Mouse (Mus musculus) limb, embryonic 10.5 days (tissue): Measurements from ENCODE around the gene Myo1c. TPM values are rescaled to one million over a fixed set of nuclear protein-coding genes. Genes with fewer than 3 reads are reported as not detected.
A peak's percentile ranks its signal among the peaks of the same experiment; 100 is the strongest.

Experiments used
- DNase-seq: peaks from one replicate; pipeline ENCODE4 v3.0.0-alpha.2; 2017; ENCODE audit warnings: low spot score
- H3K27ac ChIP-seq: fragments of 300-500 bp; sonication (generic); 2 replicates; pipeline ENCODE4 v1.5.1; 2016; ENCODE audit warnings: mild to moderate bottlenecking
- H3K27me3 ChIP-seq: fragments of 300-500 bp; sonication (generic); 2 replicates; pipeline ENCODE4 v1.6.1; 2016; ENCODE audit warnings: low read depth, mild to moderate bottlenecking; ENCODE audit not compliant: poor library complexity, severe bottlenecking
- H3K36me3 ChIP-seq: fragments of 300-500 bp; sonication (generic); 2 replicates; pipeline ENCODE4 v1.6.1; 2016; ENCODE audit warnings: mild to moderate bottlenecking, moderate library complexity
- H3K4me1 ChIP-seq: fragments of 300-500 bp; sonication (generic); 2 replicates; pipeline ENCODE4 v1.6.1; 2016
- H3K4me3 ChIP-seq: fragments of 300-500 bp; sonication (generic); 2 replicates; pipeline ENCODE4 v1.5.1; 2016; ENCODE audit warnings: mild to moderate bottlenecking, moderate library complexity
- H3K9me3 ChIP-seq: fragments of 300-500 bp; sonication (generic); replicated peaks from 2 replicates; pipeline ENCODE4 v1.6.1; 2016; ENCODE audit warnings: mild to moderate bottlenecking
- WGBS: fragments of 180-500 bp; shearing (Covaris S2); methylation state at CpG from one replicate; pipeline ENCODE4 v1.1.7; 2016; 5-methylcytosine and 5-hydroxymethylcytosine counted together
- polyA plus RNA-seq: library from polyadenylated mRNA; unstranded; fragments of >200 nt; fragmentation: Nextera tagmentation; extraction: Ambion mirVana; gene quantifications from 2 replicates; pipeline ENCODE4 v1.2.1, GENCODE M21; 2016

The Myo1c gene
- polyA plus RNA-seq, 1 experiment from 2014 or later, result 19.7 TPM

- no peak overlapping the region for H3K27ac ChIP-seq
- no peak for DNase-seq
- H3K4me3 ChIP-seq, result no peak overlapping the region
- peaks cover 11% of the 10 kb centered on the region for H3K4me1 ChIP-seq
- H3K27me3 ChIP-seq, result peaks cover 12% of the 10 kb centered on the region
- peaks cover 55% of the 10 kb centered on the region for H3K36me3 ChIP-seq
- H3K9me3 ChIP-seq, result no peaks in the 10 kb centered on the region
- WGBS, result 90% methylated on average over 21 of the region's 21 CpGs
Measured at GRCm38 (mm10) chr11:75660941-75661800, 10.9 kb downstream of the Myo1c start.

- WGBS, result 93% methylated on average over 7 of the region's 7 CpGs
- H3K36me3 ChIP-seq, result peaks cover 62% of the 10 kb centered on the region
- peaks cover under 1% of the 10 kb centered on the region for H3K4me1 ChIP-seq
- no peak for DNase-seq
- no peak overlapping the region for H3K4me3 ChIP-seq
- H3K9me3 ChIP-seq, result no peaks in the 10 kb centered on the region
- peaks cover 5% of the 10 kb centered on the region for H3K27me3 ChIP-seq
- H3K27ac ChIP-seq, result no peak overlapping the region
Measured at GRCm38 (mm10) chr11:75662131-75662530, 11.8 kb downstream of the Myo1c start.

GRCm38 (mm10) chr11:75666296-75666695, 16.0 kb downstream of the Myo1c start:
- H3K4me3 ChIP-seq, result no peak overlapping the region
- H3K27ac ChIP-seq, result no peak overlapping the region
- DNase-seq, result no peak
- no peaks in the 10 kb centered on the region for H3K9me3 ChIP-seq
- H3K36me3 ChIP-seq, result peaks cover 71% of the 10 kb centered on the region
- no peaks in the 10 kb centered on the region for H3K27me3 ChIP-seq
- WGBS, result 92% methylated on average over 6 of the region's 6 CpGs
- H3K4me1 ChIP-seq, result no peaks in the 10 kb centered on the region

- H3K9me3 ChIP-seq, result no peaks in the 10 kb centered on the region
- no peaks in the 10 kb centered on the region for H3K27me3 ChIP-seq
- 88% methylated on average over 3 of the region's 3 CpGs for WGBS
- H3K27ac ChIP-seq, result no peak overlapping the region
- H3K4me3 ChIP-seq, result no peak overlapping the region
- H3K4me1 ChIP-seq, result no peaks in the 10 kb centered on the region
- no peak for DNase-seq
- H3K36me3 ChIP-seq, result peaks cover 68% of the 10 kb centered on the region
Measured at GRCm38 (mm10) chr11:75668621-75669020, 18.3 kb downstream of the Myo1c start.

- H3K9me3 ChIP-seq, result no peaks in the 10 kb centered on the region
- WGBS, result 91% methylated on average over 11 of the region's 11 CpGs
- no peaks in the 10 kb centered on the region for H3K27me3 ChIP-seq
- peaks cover 71% of the 10 kb centered on the region for H3K36me3 ChIP-seq
- no peak for DNase-seq
- H3K4me3 ChIP-seq, result no peak overlapping the region
- H3K27ac ChIP-seq, result no peak overlapping the region
- no peaks in the 10 kb centered on the region for H3K4me1 ChIP-seq
Measured at GRCm38 (mm10) chr11:75669176-75669852, 19.0 kb downstream of the Myo1c start.

GRCm38 (mm10) chr11:75669853-75670200, 19.5 kb downstream of the Myo1c start:
- H3K4me1 ChIP-seq, result no peaks in the 10 kb centered on the region
- WGBS, result 89% methylated on average over 12 of the region's 12 CpGs
- H3K9me3 ChIP-seq, result no peaks in the 10 kb centered on the region
- no peak overlapping the region for H3K27ac ChIP-seq
- no peak overlapping the region for H3K4me3 ChIP-seq
- DNase-seq, result no peak
- H3K36me3 ChIP-seq, result peaks cover 71% of the 10 kb centered on the region
- H3K27me3 ChIP-seq, result no peaks in the 10 kb centered on the region

GRCm38 (mm10) chr11:75671426-75672180, 21.3 kb downstream of the Myo1c start:
- DNase-seq, result no peak

GRCm38 (mm10) chr11:75673411-75673810, 23.1 kb downstream of the Myo1c start:
- WGBS, result 89% methylated on average over 5 of the region's 5 CpGs
- peaks cover 43% of the 10 kb centered on the region for H3K36me3 ChIP-seq
- no peaks in the 10 kb centered on the region for H3K27me3 ChIP-seq

More at GRCm38 (mm10) chr11:75671426-75672180, 21.3 kb downstream of the Myo1c start:
- Histone ChIP-seq H3K4me3 (no peak overlapping the region), H3K27me3 (no peaks in the 10 kb centered on the region), H3K4me1 (no peaks in the 10 kb centered on the region), H3K9me3 (no peaks in the 10 kb centered on the region), H3K36me3 (peaks cover 55% of the 10 kb centered on the region), H3K27ac (no peak overlapping the region)
- WGBS, result 84% methylated on average over 22 of the region's 22 CpGs

GRCm38 (mm10) chr11:75674875-75675274, 24.6 kb downstream of the Myo1c start:
- Histone ChIP-seq H3K27ac (no peak overlapping the region), H3K36me3 (peaks cover 30% of the 10 kb centered on the region), H3K27me3 (no peaks in the 10 kb centered on the region), H3K9me3 (no peaks in the 10 kb centered on the region), H3K4me1 (peaks cover 9% of the 10 kb centered on the region), H3K4me3 (no peak overlapping the region)
- 91% methylated on average over 3 of the region's 3 CpGs for WGBS
- DNase-seq, result no peak

More at GRCm38 (mm10) chr11:75673411-75673810, 23.1 kb downstream of the Myo1c start:
- DNase-seq, result no peak
- Histone ChIP-seq H3K9me3 (no peaks in the 10 kb centered on the region), H3K4me1 (peaks cover under 1% of the 10 kb centered on the region; the same call in 1 of the 2 replicates), H3K4me3 (no peak overlapping the region), H3K27ac (no peak overlapping the region)

- H3K36me3 ChIP-seq, result peaks cover 22% of the 10 kb centered on the region
- peak overlapping the region; percentile 97 for H3K4me3 ChIP-seq
- no peak for DNase-seq
- H3K4me1 ChIP-seq, result peaks cover 19% of the 10 kb centered on the region
- WGBS, result 84% methylated on average over 3 of the region's 3 CpGs
- 0 out of 2 replicates have a peak overlapping the region, but pooled peaks have one; percentile 97 for H3K27ac ChIP-seq
- H3K27me3 ChIP-seq, result no peaks in the 10 kb centered on the region
- H3K9me3 ChIP-seq, result no peaks in the 10 kb centered on the region
Measured at GRCm38 (mm10) chr11:75677881-75678746, 27.8 kb downstream of the Myo1c start.

GRCm38 (mm10) chr11:75678747-75679438, 28.6 kb downstream of the Myo1c start, which contains the start of gene Crk:
Gene Crk, plus strand, starts transcription at chr11:75679259.
- Histone ChIP-seq H3K4me3 (peak within 1 kb of the TSS; percentile 97), H3K27ac (peak within 1 kb of the TSS; percentile 97), H3K9me3 (no peaks in the 10 kb centered on the region), H3K4me1 (peaks cover 19% of the 10 kb centered on the region), H3K27me3 (no peaks in the 10 kb centered on the region), H3K36me3 (peaks cover 25% of the 10 kb centered on the region)
- WGBS, result under 1% methylated on average over 50 of the region's 55 CpGs
- DNase-seq, result peak; percentile 99
